Mouse (Mus musculus) ES-E14 (cell line): Measurements from ENCODE around the gene Wdr53.

Experiments used
- CHD2 ChIP-seq: IDR thresholded peaks from 2 replicates; pipeline ENCODE4 v1.6.1; 2014; ENCODE audit warnings: mild to moderate bottlenecking, low read depth, low read length, inconsistent platforms
- HCFC1 ChIP-seq: IDR thresholded peaks from 2 replicates; pipeline ENCODE4 v1.6.1; 2012; ENCODE audit warnings: low read length, inconsistent platforms, borderline replicate concordance; ENCODE audit not compliant: insufficient read depth
- ZNF384 ChIP-seq: IDR thresholded peaks from 2 replicates; pipeline ENCODE4 v1.6.1; 2012; ENCODE audit warnings: low read depth, low read length, inconsistent platforms

DNA sequence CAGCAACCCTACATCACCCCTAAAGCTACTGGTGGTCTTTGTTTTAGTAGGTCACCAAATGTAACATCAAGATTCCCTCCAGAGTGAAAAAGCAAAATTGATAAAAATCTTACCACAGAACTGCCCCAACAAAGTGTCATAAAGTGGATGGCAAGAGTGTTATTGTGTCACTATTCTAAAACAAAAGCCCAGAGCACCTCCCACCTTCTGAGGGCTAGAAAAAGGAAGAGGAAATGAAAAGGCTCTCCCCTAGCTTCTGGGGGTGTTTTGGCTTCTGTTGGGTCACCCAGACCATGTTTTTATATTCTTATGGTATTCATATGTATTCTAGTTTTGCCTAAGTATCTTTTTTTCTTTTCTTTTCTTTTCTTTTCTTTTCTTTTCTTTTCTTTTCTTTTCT, 24.6 kb upstream of the Wdr53 start:
- no peak for TF ChIP-seq HCFC1
- TF ChIP-seq CHD2: no peak
- no peak for TF ChIP-seq ZNF384
